Mouse (Mus musculus) liver, postnatal 0 days (tissue): ENCODE measurements at regions not wholly inside any gene's neighbourhood (a gene's known extent, or its start where the extent isn't known, plus 50 kb on each side); places are given as distances from the start of the nearest gene placed in this dataset.

Experiments used
- ATAC-seq: fragments of 200-750 bp; cut with Nextera tagmentation; 2 replicates; pipeline ENCODE4 v1.8.0; 2017; ENCODE audit warnings: mild to moderate bottlenecking, moderate library complexity
- DNase-seq: peaks from one replicate; pipeline ENCODE4 v3.0.0-alpha.2; 2016
- H3K27ac ChIP-seq: fragments of 300-500 bp; sonication (generic); 2 replicates; pipeline ENCODE4 v1.5.1; 2014; ENCODE audit warnings: antibody characterized with exemption, moderate library complexity, mild to moderate bottlenecking, low read depth
- H3K27me3 ChIP-seq: fragments of 300-500 bp; sonication (generic); 2 replicates; pipeline ENCODE4 v1.6.1; 2014; ENCODE audit warnings: low read length, control low read depth, mixed read lengths; ENCODE audit not compliant: insufficient read depth
- H3K36me3 ChIP-seq: fragments of 300-500 bp; sonication (generic); replicated peaks from 2 replicates; pipeline ENCODE4 v1.6.1; 2014; ENCODE audit warnings: mild to moderate bottlenecking, control low read depth, low read length, moderate library complexity, mixed read lengths; ENCODE audit not compliant: insufficient read depth
- H3K4me1 ChIP-seq: fragments of 300-500 bp; sonication (generic); 2 replicates; pipeline ENCODE4 v1.6.1; 2014; ENCODE audit warnings: antibody characterized with exemption, mild to moderate bottlenecking, control low read depth; ENCODE audit not compliant: insufficient read depth
- H3K4me2 ChIP-seq: fragments of 300-500 bp; sonication (generic); 2 replicates; pipeline ENCODE4 v1.6.1; 2014; ENCODE audit warnings: low read depth, mild to moderate bottlenecking, low read length, moderate library complexity, mixed read lengths
- H3K4me3 ChIP-seq: fragments of 300-500 bp; sonication (generic); 2 replicates; pipeline ENCODE4 v1.5.1; 2014; ENCODE audit warnings: low read depth, low read length
- H3K9ac ChIP-seq: fragments of 300-500 bp; sonication (generic); replicated peaks from 2 replicates; pipeline ENCODE4 v1.6.1; 2014; ENCODE audit warnings: mild to moderate bottlenecking, moderate library complexity
- H3K9me3 ChIP-seq: fragments of 300-500 bp; sonication (generic); 2 replicates; pipeline ENCODE4 v1.6.1; 2016; ENCODE audit warnings: mild to moderate bottlenecking, control low read depth, low read length, mixed read lengths
- CTCF ChIP-seq: sonication (generic); IDR thresholded peaks from 2 replicates; pipeline ENCODE4 v1.5.1; 2016; ENCODE audit warnings: antibody characterized with exemption, low read depth
- EP300 ChIP-seq: IDR thresholded peaks from 2 replicates; pipeline ENCODE4 v1.6.1; 2016; ENCODE audit warnings: antibody characterized with exemption, low read depth, mild to moderate bottlenecking
- WGBS: fragments of 180-500 bp; shearing (Covaris S2); extraction: QIAGEN DNeasy Blood & Tissue Kit; methylation state at CpG from one replicate; pipeline ENCODE4 v1.1.7; 2014; ENCODE audit not compliant: insufficient replicate concordance; 5-methylcytosine and 5-hydroxymethylcytosine counted together

DNA sequence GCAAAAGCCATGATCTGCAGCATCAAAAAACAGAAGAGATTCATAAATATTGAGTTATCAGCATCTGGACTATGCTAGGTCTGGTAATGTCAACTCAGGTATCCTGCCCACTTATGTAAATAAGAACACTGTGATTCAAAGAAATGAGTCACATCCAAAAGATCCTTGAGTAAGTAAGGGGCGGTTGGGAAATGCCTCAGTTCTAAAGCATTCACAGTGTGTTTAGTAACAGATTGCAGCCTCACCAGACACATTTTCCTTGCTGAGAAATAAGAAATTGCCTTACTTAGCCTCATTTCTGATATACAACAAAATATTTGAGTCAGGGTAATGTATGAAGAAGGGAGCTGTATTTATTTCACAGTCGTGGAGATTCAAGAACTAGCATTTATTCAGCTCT, 666.5 kb upstream of the Gpc5 start:
- no peak overlapping the region for H3K27ac ChIP-seq
- no peaks in the 10 kb centered on the region for H3K4me1 ChIP-seq
- DNase-seq: no peak
- no peak overlapping the region for H3K4me2 ChIP-seq
- H3K9me3 ChIP-seq: no peaks in the 10 kb centered on the region
- TF ChIP-seq EP300 (no peak), CTCF (no peak)
- no peak for ATAC-seq
- no peak overlapping the region for H3K4me3 ChIP-seq
- H3K27me3 ChIP-seq: no peaks in the 10 kb centered on the region
- no peak overlapping the region for H3K9ac ChIP-seq
- WGBS: 68% methylated on average over 2 of the region's 2 CpGs
- no peaks in the 10 kb centered on the region for H3K36me3 ChIP-seq
